ENCODE assay signal across 8 mouse cellular contexts in genomic region chr4:126150297-126150948, GRCm38 (mm10). TPM values are rescaled to one million over a fixed set of nuclear protein-coding genes. Genes with fewer than 3 reads are reported as not detected.
DNase-seq lines count a peak whose midpoint lies in the region.

No protein-coding gene starts in this region.

- H3K27ac ChIP-seq in brown adipose tissue, adult 24 weeks (replicated peaks; ENCODE audit: low read depth, low read length): peak overlapping the region; percentile 53

- DNase-seq in Muller cell, postnatal 12 days (ENCODE audit: inconsistent ontology term): peak; percentile 26
- DNase-seq in heart, adult 9 months (ENCODE audit: low spot score in 2 of 2): peak; percentile 88 to 89
- DNase-seq in kidney, postnatal 10 days: peak; percentile 91
- peak; percentile 88 for DNase-seq in lung, postnatal 36 days
- DNase-seq in thymus, postnatal 36 days: no peak
- no peak for DNase-seq in layer of hippocampus, adult 8-10 months (ENCODE audit: low spot score in 2 of 2)
- no peak for DNase-seq in left cerebral cortex, adult 18-20 months (ENCODE audit: low spot score in 2 of 2)

- peaks cover 15% of the 10 kb centered on the region for H3K4me1 ChIP-seq in brown adipose tissue, adult 24 weeks (ENCODE audit: control insufficient read depth, insufficient read depth, insufficient read length, low read length)

- peak overlapping the region; percentile 11; the same call in 1 of the 2 replicates for H3K4me3 ChIP-seq in brown adipose tissue, adult 24 weeks (ENCODE audit: insufficient read depth, low read depth, low read length)

RNA-seq across cellular contexts. Expression of gene Eva1b, which starts 2.9 kb away (rescaled TPM):
- 8.6 and 13.5 TPM in 2 replicates for polyA plus RNA-seq in brown adipose tissue, adult 24 weeks (2012; ENCODE audit: insufficient read depth, insufficient read length, missing spikeins)
- 1 to 10 TPM; 2.5 to 4.8 (median 3.3) TPM for total RNA-seq in layer of hippocampus, adult 8-10 months (2022)
- 1 to 10 TPM; 2.4 to 2.9 TPM for total RNA-seq in left cerebral cortex, adult 18-20 months (2021)

RNA-seq across cellular contexts. Expression of gene Sh3d21, which starts 12.9 kb away (rescaled TPM):
- polyA plus RNA-seq in brown adipose tissue, adult 24 weeks (2012; ENCODE audit: insufficient read depth, insufficient read length, missing spikeins): 2.1 and 3.5 TPM in 2 replicates
- 1 to 10 TPM in 3 of 4 experiments, under 1 TPM in 1; 0.68 to 1.3 (median 1.1) TPM for total RNA-seq in layer of hippocampus, adult 8-10 months (2022)
- under 1 TPM; 0.59 to 0.77 TPM for total RNA-seq in left cerebral cortex, adult 18-20 months (2021)

RNA-seq across cellular contexts. Expression of gene Stk40, which starts 46.7 kb away (rescaled TPM):
- 53.8 and 65.5 TPM in 2 replicates for polyA plus RNA-seq in brown adipose tissue, adult 24 weeks (2012; ENCODE audit: insufficient read depth, insufficient read length, missing spikeins)
- total RNA-seq in layer of hippocampus, adult 8-10 months (2022): 10 to 100 TPM; 25.4 to 36.5 (median 31.1) TPM
- total RNA-seq in left cerebral cortex, adult 18-20 months (2021): 10 to 100 TPM; 43.5 to 48.3 TPM

RNA-seq across cellular contexts. Expression of gene Thrap3, which starts 52.1 kb away (rescaled TPM):
- 65.6 and 120 TPM in 2 replicates for polyA plus RNA-seq in brown adipose tissue, adult 24 weeks (2012; ENCODE audit: insufficient read depth, insufficient read length, missing spikeins)
- total RNA-seq in layer of hippocampus, adult 8-10 months (2022): 100 to 1,000 TPM; 151 to 172 (median 170) TPM
- 100 to 1,000 TPM; 132 to 156 TPM for total RNA-seq in left cerebral cortex, adult 18-20 months (2021)

RNA-seq across cellular contexts. Expression of gene Lsm10, which starts 54.0 kb away (rescaled TPM):
- polyA plus RNA-seq in brown adipose tissue, adult 24 weeks (2012; ENCODE audit: insufficient read depth, insufficient read length, missing spikeins): 19.2 and 24.1 TPM in 2 replicates
- 10 to 100 TPM; 14.3 to 17.5 (median 16.1) TPM for total RNA-seq in layer of hippocampus, adult 8-10 months (2022)
- 10 to 100 TPM; 12.2 to 17.6 TPM for total RNA-seq in left cerebral cortex, adult 18-20 months (2021)

Comparison
In these comparisons a context has a peak if more than half of its experiments do, and no peak if none do; other contexts are left out.
1. DNase-seq: peak in Muller cell, postnatal 12 days (single experiment), heart, adult 9 months (2 of 2), kidney, postnatal 10 days (single experiment) and lung, postnatal 36 days (single experiment); none in thymus, postnatal 36 days (0 of 2), layer of hippocampus, adult 8-10 months (0 of 2) and left cerebral cortex, adult 18-20 months (0 of 2).